Mouse (Mus musculus): ENCODE results near the gene Ppef1.
"Not testable (repeated sequence)": the region's sequence is repeated elsewhere in the genome, so short reads cannot be mapped to it uniquely, and the experiment has no call there.

Ppef1 gene

DNA sequence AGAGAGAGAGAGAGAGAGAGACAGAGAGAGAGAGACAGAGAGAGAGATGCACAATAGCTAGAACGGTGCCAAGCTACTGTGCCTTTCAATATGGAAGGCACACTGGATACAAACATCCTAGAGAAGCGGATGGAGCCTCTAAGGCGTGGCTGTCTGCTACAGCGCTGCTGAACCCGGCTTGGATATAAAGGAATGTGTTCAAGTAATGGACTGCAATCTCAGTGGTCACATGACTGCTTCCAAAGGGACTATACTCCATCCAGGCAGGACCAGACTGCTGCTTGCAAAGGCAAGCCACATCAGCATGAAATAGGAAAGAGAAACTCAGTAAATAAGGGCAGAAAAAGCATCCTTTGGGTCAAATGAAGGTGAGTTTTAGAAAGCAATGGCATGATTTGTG lies at the start of gene Ppef1:
Gene Ppef1 (minus strand): TSS at position 116 of the 400 bp plus-strand sequence.
- DNase-seq (ENCODE audit: extremely low read depth, insufficient read length, low spot score) = peak; percentile 9

DNA sequence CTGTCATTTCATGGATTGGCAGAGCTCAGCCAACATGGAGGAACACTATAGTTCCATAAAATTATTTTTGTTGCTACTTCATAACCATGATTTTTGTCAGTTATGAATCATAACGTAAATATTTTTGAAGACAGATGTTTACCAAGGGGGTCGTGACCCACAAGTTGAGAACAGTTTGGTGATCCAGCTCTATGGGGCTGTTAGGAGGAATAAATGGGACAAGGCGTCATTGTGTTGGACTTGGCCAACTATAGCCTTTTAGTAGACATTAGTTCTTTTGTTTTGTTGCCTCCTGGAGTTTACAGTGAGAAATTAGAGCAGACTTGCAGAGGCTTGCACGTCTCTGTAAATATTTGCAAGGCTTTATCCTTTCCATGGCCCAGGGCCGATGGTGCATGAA lies 46.7 kb upstream of the Ppef1 start:
- DNase-seq (ENCODE audit: extremely low read depth, insufficient read length, low spot score) = no peak

DNA sequence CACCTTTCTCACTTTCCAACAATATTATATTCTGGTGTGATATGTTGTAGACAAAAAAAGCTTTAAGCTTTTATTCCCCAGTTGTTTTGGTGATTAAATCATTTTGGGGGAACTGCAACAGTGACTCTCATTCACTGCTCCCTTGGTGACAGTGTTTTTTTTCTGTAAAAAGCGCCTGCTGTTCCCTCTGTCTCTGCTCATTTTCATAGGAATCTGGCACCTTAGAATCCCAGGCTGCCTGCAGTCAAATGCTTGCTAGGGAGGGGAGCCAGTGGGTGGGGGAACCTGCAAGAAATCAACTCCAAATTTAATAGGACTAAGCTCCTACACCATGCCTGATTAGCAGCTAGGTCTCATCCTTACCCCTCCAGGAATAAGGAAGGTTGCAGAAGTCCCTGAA lies 37.5 kb upstream of the Ppef1 start:
- DNase-seq (ENCODE audit: extremely low read depth, insufficient read length, low spot score) = no peak

DNA sequence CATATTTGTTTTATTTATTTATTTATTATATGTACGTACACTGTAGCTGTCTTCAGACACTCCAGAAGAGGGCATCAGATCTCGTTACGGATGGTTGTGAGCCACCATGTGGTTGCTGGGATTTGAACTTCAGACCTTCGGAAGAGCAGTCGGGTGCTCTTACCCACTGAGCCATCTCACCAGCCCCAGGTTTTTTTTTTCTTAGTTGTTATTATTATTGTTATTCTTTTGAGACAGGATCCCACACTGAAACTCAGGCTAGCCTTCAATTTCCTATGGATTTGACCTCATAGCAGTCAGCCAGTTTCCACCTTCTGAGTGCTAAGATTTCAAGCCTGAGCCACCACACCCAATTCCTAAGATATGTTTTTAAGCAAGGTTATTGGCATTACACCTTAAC lies 34.1 kb upstream of the Ppef1 start:
- DNase-seq (ENCODE audit: extremely low read depth, insufficient read length, low spot score) = not testable (repeated sequence)

DNA sequence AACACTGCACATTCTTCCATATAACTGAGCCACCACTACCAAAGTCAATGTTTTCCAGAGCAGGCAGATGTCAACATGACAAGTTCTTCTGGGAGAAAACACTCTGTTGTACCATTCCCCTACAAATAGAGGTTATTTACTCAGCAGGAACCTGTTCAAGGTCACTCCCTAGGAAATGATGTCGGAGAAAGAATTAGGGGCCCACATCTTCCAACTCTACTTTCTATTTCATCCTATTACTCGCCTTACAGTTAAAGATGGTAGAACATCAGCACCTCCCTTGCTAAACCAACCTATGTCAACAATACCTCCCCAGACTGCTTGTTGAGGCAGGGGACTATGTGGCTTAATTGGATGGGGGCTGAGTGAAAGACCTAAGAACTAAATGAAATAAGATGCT lies 32.1 kb upstream of the Ppef1 start, which contains the start of gene Rs1:
Gene Rs1 (plus strand): TSS at position 301 of the 400 bp plus-strand sequence.
- no peak for DNase-seq (ENCODE audit: extremely low read depth, insufficient read length, low spot score)

DNA sequence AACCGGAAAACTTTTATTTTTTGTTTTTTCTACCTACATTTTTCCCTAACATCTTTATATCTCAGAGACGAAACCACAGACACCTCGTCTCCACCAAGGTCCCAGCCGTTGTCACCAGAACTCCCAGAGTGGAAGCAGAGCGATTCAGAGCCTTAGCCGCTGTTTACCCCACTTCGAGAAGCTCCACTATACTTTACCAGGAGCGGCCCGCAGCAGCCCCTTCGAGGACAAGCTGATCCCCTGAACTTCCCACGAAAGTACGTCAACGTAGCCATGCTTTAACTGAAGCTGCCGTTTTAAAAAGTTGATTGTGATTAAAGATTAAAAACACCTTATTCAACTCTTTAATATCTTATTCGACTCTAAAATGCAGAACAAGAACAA lies 30.7 kb upstream of the Ppef1 start:
- DNase-seq (ENCODE audit: extremely low read depth, insufficient read length, low spot score) = no peak

DNA sequence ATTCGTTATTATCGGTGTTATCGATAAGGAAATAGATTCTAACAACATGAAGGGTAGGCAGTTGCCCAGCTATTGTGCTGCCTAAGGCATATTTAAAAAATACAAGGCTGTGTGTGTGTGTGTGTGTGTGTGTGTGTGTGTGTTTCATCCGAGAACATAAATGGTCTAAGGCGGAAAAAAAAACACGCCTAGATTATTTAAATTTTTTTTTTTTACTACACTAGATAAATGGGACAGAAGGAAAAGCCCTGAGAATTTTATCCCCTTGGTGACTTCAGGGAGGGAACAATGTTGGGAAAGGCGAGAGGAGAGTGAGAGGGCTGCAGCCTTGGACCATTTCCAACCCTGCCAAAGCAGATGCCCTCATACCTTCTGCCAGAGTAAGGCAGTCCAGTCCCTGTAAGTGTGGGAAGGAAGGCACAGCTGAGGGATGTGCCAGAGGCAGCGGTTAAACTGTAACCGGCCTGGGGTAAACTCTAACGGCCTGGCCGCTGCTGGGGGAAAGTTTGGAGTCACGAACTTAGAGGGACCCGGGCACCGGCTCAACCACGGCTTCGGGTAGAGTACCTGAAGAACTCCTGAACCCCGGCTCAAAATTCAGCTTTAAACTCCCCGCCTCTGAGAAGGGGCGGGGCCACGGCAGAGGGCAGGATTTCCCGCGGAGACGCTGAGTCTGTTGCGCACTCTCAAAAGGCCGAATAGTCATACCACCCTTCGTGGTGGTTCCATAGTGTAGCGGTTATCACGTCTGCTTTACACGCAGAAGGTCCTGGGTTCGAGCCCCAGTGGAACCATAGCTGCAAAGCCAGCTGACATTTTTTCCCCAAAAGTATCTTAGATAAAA lies 30.0 kb upstream of the Ppef1 start:
- peak; percentile 86 for DNase-seq (ENCODE audit: extremely low read depth, insufficient read length, low spot score)

DNA sequence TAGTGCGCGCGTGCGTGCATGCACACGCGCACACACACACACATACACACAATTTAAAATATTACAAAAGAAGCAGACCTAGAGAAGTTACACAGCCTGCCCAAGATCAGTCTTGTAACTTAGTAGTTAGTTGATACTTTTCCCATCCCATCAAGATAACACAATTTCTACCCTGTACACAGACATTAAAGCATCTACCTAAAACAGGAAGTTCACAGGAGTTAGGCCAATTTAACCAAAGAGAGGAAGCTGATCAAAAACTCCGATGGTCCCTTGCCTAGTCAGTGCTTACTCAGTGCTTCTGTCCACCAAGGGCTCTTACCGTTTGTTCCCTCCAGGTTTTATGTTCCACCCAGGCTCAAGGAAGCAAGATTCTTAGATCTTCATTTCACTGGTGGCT lies 15.2 kb upstream of the Ppef1 start:
- no peak for DNase-seq (ENCODE audit: extremely low read depth, insufficient read length, low spot score)

DNA sequence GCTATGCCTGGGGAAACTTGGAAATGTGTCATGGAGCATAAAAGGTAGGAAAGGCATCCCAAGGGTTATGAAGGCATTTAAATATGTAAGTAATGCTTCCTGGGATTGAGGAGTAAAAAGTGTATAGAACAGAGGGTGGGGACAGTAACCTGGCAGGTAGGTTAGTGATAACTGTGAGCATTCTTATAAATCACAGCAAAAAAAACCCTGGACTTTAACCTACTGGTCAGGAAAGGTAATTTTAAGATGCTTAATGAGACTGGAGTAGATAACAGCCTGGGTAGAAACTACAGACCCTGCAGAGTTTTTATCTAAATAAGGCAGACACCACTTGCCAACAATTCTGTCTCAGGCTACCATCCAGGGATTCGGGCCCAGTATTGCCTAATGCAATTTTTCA lies 13.1 kb upstream of the Ppef1 start:
- no peak for DNase-seq (ENCODE audit: extremely low read depth, insufficient read length, low spot score)

DNA sequence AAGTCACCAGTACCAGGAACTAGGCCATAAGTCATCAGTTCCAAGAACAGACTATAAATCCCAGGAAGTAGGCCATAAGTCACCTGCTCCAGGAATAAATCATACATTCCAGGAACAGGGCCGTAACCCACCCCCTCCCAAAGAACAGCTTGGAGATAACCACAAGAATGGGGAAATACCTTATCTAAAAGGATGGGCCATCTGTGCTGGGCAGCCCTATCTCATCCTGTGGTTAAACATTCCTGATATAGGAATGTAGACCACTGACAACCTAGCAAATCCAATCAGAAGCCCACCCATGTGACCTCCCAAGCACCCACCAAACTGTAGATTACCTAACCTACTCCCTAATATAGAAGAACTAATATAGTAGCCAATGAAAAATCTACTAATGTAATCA lies 9.8 kb upstream of the Ppef1 start:
- no peak for DNase-seq (ENCODE audit: extremely low read depth, insufficient read length, low spot score)

DNA sequence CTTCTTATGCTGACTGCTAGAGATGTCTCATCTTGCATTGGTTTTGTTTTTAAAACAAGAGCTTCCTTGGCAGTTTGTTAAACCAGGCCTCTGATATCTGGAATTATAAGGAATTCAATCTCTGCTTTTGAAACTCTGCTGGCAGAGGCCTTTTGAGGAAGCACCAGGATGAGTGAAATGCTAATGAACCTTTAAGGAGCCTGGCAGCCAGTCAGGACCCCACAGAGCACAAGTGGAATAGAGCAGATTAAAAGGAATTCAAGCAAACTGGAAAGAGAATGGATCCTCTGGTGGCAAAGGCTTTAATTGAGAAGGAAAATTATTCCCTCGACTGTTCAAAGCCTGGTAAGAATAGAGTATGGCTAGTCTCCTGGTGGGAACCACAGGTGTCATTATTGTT lies 36.4 kb downstream of the Ppef1 start:
- no peak for DNase-seq (ENCODE audit: extremely low read depth, insufficient read length, low spot score)

DNA sequence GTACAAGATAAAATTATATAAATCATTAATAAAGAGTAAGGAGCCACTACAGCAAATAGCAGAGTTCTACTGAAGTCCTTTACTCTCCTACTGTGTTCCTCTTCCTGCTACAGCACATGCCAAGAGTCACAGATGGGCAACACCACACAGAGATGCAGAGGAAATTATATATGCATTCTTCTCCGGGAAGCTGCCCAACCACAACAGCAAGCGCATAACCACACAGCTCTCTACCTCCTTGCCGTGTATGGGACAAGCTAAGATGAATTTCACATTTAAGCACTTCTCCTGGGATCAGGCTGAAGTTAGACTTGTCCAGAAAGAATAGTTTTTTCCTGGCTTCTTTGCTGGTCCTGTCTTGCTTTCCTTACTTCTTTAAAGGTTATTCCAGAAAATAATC lies 44.0 kb downstream of the Ppef1 start:
- DNase-seq (ENCODE audit: extremely low read depth, insufficient read length, low spot score) = no peak

DNA sequence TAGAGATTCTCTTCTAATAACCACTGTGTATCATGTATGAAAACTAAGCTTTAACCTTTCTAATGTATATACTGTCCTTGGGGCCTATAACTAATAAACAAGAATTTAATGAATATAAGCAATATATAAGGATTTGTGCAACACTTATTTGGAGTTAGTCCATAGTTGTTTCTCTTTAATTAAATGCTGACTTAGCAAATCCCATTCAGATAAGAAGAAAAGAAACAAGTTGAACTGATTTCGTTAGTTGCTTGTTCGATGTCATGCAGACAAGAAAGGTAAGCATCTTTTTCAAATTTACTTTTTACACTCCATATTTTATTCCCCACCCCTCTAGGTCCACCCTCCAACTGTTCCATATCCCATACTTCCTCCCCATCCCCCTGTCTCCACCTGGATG lies 45.5 kb downstream of the Ppef1 start:
- DNase-seq (ENCODE audit: extremely low read depth, insufficient read length, low spot score) = no peak

DNA sequence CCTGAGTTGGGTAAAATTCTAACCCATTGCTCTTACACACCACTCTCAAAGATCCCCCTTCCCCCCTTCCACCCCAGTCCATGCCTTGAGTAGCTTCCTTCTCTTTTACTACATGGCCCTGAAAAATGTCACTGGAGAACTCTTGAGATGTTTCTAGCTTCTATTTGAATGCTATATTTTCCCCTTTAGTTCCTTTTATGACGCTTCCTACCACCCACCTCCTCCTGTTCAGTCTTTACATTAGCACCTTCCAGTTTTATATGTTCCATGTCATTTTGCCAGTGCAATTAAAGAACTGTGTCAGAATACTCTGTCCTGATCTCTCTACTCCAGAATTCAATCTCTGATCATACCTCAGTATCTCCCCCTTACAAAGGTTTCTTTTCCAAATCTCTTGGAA lies 65.6 kb downstream of the Ppef1 start:
- DNase-seq (ENCODE audit: extremely low read depth, insufficient read length, low spot score) = no peak

DNA sequence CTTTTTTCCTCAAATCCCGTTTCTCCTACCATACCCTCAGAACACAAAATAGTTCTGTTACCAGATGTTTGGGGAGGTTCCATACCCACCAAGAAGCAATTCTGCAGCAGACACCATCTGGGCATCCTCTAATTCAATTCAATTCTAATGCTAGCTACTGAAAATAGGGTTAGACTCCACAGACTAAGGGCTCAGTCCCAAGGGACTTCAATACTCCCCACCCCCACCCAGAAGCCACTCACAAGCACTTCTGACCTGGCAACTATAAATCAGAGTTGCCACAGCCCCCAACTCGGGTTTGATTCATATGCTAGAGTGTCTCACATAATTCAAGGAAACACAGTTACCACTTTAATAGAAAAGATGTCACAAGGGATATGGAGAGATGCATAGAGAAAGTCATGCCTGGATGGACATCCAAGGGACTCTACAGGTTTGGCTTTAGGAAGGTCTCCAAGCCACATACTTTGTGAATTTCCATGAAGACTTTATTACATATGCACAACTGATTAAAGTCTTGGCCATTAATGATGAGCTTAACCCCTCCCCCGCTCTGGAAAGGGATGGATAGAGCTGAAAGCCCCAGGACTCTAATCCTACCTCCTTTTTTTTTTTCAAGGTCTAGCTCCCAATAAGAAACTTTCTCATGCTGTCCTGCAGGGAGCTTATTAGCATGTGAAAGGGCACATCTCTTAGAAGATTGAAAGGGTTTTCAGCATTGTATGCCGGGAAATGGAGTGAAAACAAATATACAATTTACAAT lies 124.5 kb downstream of the Ppef1 start:
- DNase-seq (ENCODE audit: extremely low read depth, insufficient read length, low spot score) = no peak

DNA sequence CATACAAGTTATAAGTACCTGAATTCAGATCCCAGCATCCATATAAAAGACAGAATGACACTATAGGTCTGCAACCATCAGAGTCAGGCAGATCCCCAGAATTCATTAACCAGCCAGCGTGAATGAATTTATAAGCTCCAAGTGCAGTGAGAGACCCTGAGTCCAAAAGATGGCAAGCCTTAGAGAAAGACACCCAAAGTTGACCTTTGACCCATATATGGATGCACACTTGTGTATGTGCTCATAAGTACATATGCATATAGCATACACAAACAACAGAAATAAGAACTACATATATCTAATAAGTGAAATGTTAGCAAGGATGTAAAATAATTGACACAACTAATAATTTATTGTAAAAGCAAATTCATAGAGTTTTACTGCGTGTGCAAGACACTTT lies 125.1 kb downstream of the Ppef1 start:
- DNase-seq (ENCODE audit: extremely low read depth, insufficient read length, low spot score) = no peak

DNA sequence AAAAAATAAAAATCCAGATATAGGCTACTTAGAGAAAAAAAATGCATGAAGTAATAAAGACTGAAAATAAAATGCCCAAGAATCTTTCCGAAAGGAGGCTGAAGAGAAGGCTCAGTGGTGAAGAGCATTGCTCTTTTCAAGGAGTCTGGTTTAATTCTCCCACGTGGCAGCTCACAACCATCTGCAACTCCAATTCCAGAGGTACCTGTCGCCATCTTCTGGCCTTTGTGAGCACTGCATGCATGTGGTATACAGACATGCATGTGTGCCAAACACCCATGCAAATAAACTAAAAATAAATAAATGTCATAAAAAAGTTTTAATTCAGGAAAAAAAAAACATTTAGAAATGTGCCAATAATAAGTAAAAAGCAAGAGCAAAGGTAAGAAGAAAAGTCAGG lies 125.7 kb downstream of the Ppef1 start:
- DNase-seq (ENCODE audit: extremely low read depth, insufficient read length, low spot score) = peak; percentile 14

DNA sequence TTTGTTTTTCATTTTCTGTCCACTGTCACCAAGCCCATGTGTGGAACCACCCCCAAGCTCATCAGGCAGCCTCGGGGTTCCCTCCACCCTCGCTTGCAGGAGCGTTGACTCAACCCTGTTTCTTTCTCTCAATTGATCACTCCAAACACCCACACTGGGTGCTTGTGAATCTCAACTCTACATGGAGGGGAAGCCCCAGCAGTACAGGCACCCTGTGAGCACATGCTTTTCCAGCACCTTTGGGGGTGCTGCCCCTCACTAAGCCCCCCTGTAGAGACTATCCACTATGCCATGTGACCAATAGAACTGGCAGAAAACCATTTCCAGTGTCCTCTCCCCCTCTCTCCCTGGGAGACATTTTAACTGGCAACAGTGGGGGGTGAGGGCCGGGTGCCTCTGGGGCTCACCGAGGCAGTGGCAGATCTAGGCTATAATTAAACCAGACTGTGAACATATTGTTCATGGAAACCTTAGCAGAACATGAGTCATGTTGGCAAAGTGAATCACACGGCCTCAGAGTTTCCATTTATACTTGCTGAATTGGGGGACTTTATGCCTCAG lies 131.5 kb downstream of the Ppef1 start:
- peak; percentile 52 for DNase-seq (ENCODE audit: extremely low read depth, insufficient read length, low spot score)

DNA sequence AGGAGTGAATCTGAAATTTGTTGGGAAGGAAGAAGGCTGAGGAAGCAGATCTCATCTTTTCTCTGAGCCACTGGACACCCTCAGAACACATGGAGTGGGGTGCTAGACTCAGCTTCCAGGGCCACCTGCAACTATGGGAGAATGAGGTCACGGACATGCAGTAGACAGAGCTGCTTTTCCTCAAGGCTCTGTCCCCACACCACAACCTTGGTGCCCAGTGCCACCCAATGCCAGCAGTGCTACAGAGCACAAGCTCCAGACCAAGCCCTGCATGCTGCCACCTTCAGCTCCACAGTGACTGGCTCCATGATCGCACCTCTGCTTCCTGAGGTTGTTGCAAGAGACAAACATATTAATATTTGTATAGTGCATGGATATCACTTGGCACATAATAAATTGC lies 132.2 kb downstream of the Ppef1 start:
- DNase-seq (ENCODE audit: extremely low read depth, insufficient read length, low spot score) = no peak

DNA sequence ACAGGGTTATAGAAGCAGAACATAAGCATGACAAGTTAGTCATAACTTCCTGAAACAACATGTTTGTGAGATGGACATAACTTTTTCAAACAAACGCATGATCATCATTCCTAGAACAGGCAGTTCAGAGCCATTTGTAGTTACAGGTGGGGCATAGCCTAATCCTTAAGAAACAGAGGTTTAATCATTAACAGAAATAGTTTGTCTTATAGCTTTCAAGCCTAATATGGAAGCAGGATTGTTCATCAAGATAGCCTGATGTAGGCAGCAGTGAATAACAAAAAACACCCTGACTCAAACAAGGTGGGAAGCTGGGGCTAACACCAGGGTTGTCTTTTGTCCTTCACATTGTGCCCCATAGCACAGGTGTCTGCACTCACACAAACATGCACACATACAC lies 132.8 kb downstream of the Ppef1 start:
- no peak for DNase-seq (ENCODE audit: extremely low read depth, insufficient read length, low spot score)

DNA sequence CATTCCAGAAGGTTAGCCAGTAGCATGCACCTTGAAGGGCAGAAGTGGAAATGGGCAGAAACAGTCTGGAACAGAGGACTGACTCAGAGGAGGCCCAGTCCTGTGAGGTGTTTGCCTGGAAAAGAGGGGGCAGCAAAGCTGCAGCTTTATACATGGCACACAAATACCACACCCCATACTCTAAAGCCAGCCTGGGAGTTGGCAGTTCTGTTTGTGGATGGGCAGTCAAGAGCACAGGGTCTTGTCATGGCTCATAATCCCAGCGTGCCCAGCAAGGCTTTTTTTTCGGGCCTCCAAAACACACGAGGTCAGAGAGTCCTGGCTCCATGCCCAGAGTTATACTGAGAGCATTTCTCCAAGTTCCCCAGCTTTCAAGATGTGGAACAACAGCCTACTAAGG lies 134.5 kb downstream of the Ppef1 start:
- peak; percentile 29 for DNase-seq (ENCODE audit: extremely low read depth, insufficient read length, low spot score)
